Mouse (Mus musculus): ENCODE results near the gene A030003K21Rik.

- no peak for TF ChIP-seq CTCF (IDR thresholded peaks at IDR 0.05; ENCODE audit: low read depth, low read length)
- TF ChIP-seq GATA1 (IDR thresholded peaks at IDR 0.05; ENCODE audit: borderline replicate concordance, low read length): no peak
These were observed 43.5 kb upstream of the A030003K21Rik start for GRCm38 (mm10) chr1:82986738-82987137.

Measured in G1E (cell line).